Comparison of ENCODE assay signal across 26 mouse cellular contexts in genomic region chr17:87287197-87287777, GRCm38 (mm10). TPM values are rescaled to one million over a fixed set of nuclear protein-coding genes. Genes with fewer than 3 reads are reported as not detected.
DNase-seq lines count a peak whose midpoint lies in the region; ATAC-seq and TF ChIP-seq lines count a peak whose summit lies in the region.
"Had no signal": no experiment of that assay in that cellular context is flagged by ENCODE, and none has a peak within 500 bp of the region (broad histone marks: within the 10 kb centered on the region; RNA-seq: fewer than 3 reads in every experiment).

No protein-coding gene starts in this region.

- no peak for DNase-seq in liver, adult 2 months (ENCODE audit: extremely low read depth, low read depth, low spot score)
- no peak for DNase-seq in liver, postnatal 0 days
- peak; percentile 44 to 51 for DNase-seq in thymus, postnatal 36 days
- no peak for DNase-seq in left cerebral cortex, adult 11 months (ENCODE audit: low spot score)
- DNase-seq in ovary, postnatal 36 days (ENCODE audit: low spot score), result no peak
- DNase-seq: adrenal gland, postnatal 36 days; B cell, adult 2 months; cerebellum, adult 11 months; cerebellum, postnatal 10 days; gastrocnemius, postnatal 25 days; heart, adult 2 months; heart, postnatal 36 days; lung, postnatal 4 days; midbrain, embryonic 14.5 days; right cerebral cortex, adult 18-20 months; right cerebral cortex, postnatal 4 days had no signal

- TF ChIP-seq CTCF in liver, adult 2 months (IDR thresholded peaks at IDR 0.05; ENCODE audit: low read depth, low read length), result no peak
- no peak for TF ChIP-seq CTCF in liver, postnatal 0 days (IDR thresholded peaks at IDR 0.05; ENCODE audit: low read depth)

- H3K4me2 ChIP-seq in liver, postnatal 0 days (ENCODE audit: low read depth, low read length), result no peak overlapping the region
- H3K4me2 ChIP-seq in kidney, embryonic 16.5 days (replicated peaks; ENCODE audit: low read depth, low read length), result no peak overlapping the region
- H3K4me2 ChIP-seq in stomach, embryonic 16.5 days (ENCODE audit: low read depth, low read length), result no peak overlapping the region; the same call in 1 of the 2 replicates
- H3K4me2 ChIP-seq: hindbrain, embryonic 13.5 days; lung, embryonic 15.5 days had no signal

- peaks cover 60% of the 10 kb centered on the region for H3K4me1 ChIP-seq in liver, adult 2 months (ENCODE audit: control insufficient read depth, insufficient read depth, low read length)
- peaks cover 55% of the 10 kb centered on the region for H3K4me1 ChIP-seq in liver, postnatal 0 days (ENCODE audit: insufficient read depth)
- peaks cover 18% of the 10 kb centered on the region; the same call in 1 of the 2 replicates for H3K4me1 ChIP-seq in kidney, embryonic 16.5 days (ENCODE audit: insufficient read depth, low read length)
- peaks cover 3% of the 10 kb centered on the region; the same call in 1 of the 2 replicates for H3K4me1 ChIP-seq in stomach, embryonic 16.5 days (ENCODE audit: control insufficient read depth, insufficient read depth, low read length)

- H3K27me3 ChIP-seq in liver, adult 2 months (ENCODE audit: control insufficient read depth, insufficient read depth, low read length), result no peaks in the 10 kb centered on the region
- no peaks in the 10 kb centered on the region for H3K27me3 ChIP-seq in liver, postnatal 0 days (ENCODE audit: insufficient read depth, low read length)
- H3K27me3 ChIP-seq in kidney, embryonic 16.5 days (ENCODE audit: insufficient read depth, low read length), result peaks cover 14% of the 10 kb centered on the region; the same call in 1 of the 2 replicates
- H3K27me3 ChIP-seq in stomach, embryonic 16.5 days (ENCODE audit: control insufficient read depth, insufficient read depth, low read length), result no peaks in the 10 kb centered on the region
- H3K27me3 ChIP-seq: CH12.LX, Patski had no signal

- H3K79me2 ChIP-seq in liver, adult 2 months (ENCODE audit: control insufficient read depth, insufficient read depth, low read length), result peaks cover 26% of the 10 kb centered on the region; the same call in 1 of the 2 replicates

- whole genome bisulfite sequencing in liver, adult 2 months, result 69% methylated on average over 8 of the region's 8 CpGs
- WGBS in liver, postnatal 0 days (ENCODE audit: insufficient replicate concordance), result 71% methylated on average over 8 of the region's 8 CpGs
- 74% methylated on average over 8 of the region's 8 CpGs for WGBS in kidney, embryonic 16.5 days
- WGBS in stomach, embryonic 16.5 days, result 67% methylated on average over 8 of the region's 8 CpGs

- no peaks in the 10 kb centered on the region for H3K9me3 ChIP-seq in liver, postnatal 0 days (ENCODE audit: low read length)
- H3K9me3 ChIP-seq in kidney, embryonic 16.5 days (ENCODE audit: low read length), result no peaks in the 10 kb centered on the region
- no peaks in the 10 kb centered on the region for H3K9me3 ChIP-seq in stomach, embryonic 16.5 days (replicated peaks; ENCODE audit: control insufficient read depth, low read length)
- H3K9me3 ChIP-seq: forebrain, embryonic 10.5 days; G1E; hindbrain, embryonic 13.5 days; lung, embryonic 15.5 days had no signal

- H3K27ac ChIP-seq in liver, adult 2 months (replicated peaks; ENCODE audit: insufficient read depth, low read depth, low read length), result peak overlapping the region; percentile 94
- no peak overlapping the region for H3K27ac ChIP-seq in liver, postnatal 0 days (ENCODE audit: low read depth)
- peak overlapping the region; percentile 11 for H3K27ac ChIP-seq in kidney, embryonic 16.5 days (ENCODE audit: low read length)
- H3K27ac ChIP-seq in stomach, embryonic 16.5 days (ENCODE audit: low read length), result peak overlapping the region; percentile 34; the same call in 1 of the 2 replicates
- H3K27ac ChIP-seq: forebrain, embryonic 10.5 days; heart, adult 2 months; hindbrain, embryonic 13.5 days; liver, embryonic 14.5 days; lung, embryonic 15.5 days had no signal

- no peak overlapping the region for H3K9ac ChIP-seq in liver, adult 2 months (ENCODE audit: low read depth, low read length)
- H3K9ac ChIP-seq in liver, postnatal 0 days (replicated peaks), result no peak overlapping the region
- H3K9ac ChIP-seq in kidney, embryonic 16.5 days (replicated peaks; ENCODE audit: low read length), result no peak overlapping the region
- no peak overlapping the region for H3K9ac ChIP-seq in stomach, embryonic 16.5 days (ENCODE audit: low read length)
- H3K9ac ChIP-seq: hindbrain, embryonic 13.5 days; liver, embryonic 14.5 days; lung, embryonic 15.5 days had no signal

- no peaks in the 10 kb centered on the region for H3K36me3 ChIP-seq in liver, adult 2 months (ENCODE audit: control insufficient read depth, insufficient read depth, low read length)
- no peaks in the 10 kb centered on the region; the same call in none of the 2 replicates for H3K36me3 ChIP-seq in liver, postnatal 0 days (replicated peaks; ENCODE audit: insufficient read depth, low read length)
- no peaks in the 10 kb centered on the region for H3K36me3 ChIP-seq in kidney, embryonic 16.5 days (ENCODE audit: insufficient read depth, low read length)
- H3K36me3 ChIP-seq in stomach, embryonic 16.5 days (ENCODE audit: control insufficient read depth, insufficient read depth, low read length), result no peaks in the 10 kb centered on the region
- H3K36me3 ChIP-seq: forebrain, embryonic 10.5 days; hindbrain, embryonic 13.5 days; lung, embryonic 15.5 days had no signal

- no peak for TF ChIP-seq POLR2A in liver, adult 2 months (IDR thresholded peaks at IDR 0.05; ENCODE audit: extremely low read depth, insufficient read depth, low read length)

- no peak for TF ChIP-seq EP300 in liver, postnatal 0 days (IDR thresholded peaks at IDR 0.05; ENCODE audit: low read depth)

- no peak overlapping the region for H3K4me3 ChIP-seq in liver, adult 2 months (ENCODE audit: insufficient read depth, low read depth, low read length)
- no peak overlapping the region for H3K4me3 ChIP-seq in liver, postnatal 0 days (ENCODE audit: low read depth, low read length)
- H3K4me3 ChIP-seq in kidney, embryonic 16.5 days (ENCODE audit: low read length), result no peak overlapping the region
- no peak overlapping the region for H3K4me3 ChIP-seq in stomach, embryonic 16.5 days (replicated peaks; ENCODE audit: low read length)
- H3K4me3 ChIP-seq: forebrain, embryonic 10.5 days; heart, adult 2 months; hindbrain, embryonic 13.5 days; lung, embryonic 15.5 days had no signal

- ATAC-seq in liver, postnatal 0 days, result no peak
- ATAC-seq in kidney, embryonic 16.5 days (ENCODE audit: low FRiP score, low TSS enrichment), result no peak
- no peak for ATAC-seq in stomach, embryonic 16.5 days (ENCODE audit: insufficient read depth, low FRiP score)
- ATAC-seq: inflammation-experienced regulatory T-cells, adult 6 months; Patski had no signal

RNA-seq across cellular contexts. Expression of gene Ttc7, which starts 4.6 kb away (rescaled TPM):
- 19.0 and 22.4 TPM in 2 replicates for total RNA-seq in liver, adult 2 months (2014; rRNA removed)
- polyA plus RNA-seq in liver, adult 2 months (2012; rRNA removed), result 36.5 and 37.8 TPM in 2 replicates
- polyA plus RNA-seq in liver, postnatal 0 days (2015; fragmentation: Nextera tagmentation; extraction: Ambion mirVana), result 10.1 and 12.1 TPM in 2 replicates
- 8.7 and 9.4 TPM in 2 replicates for polyA plus RNA-seq in kidney, embryonic 16.5 days (2015; fragmentation: Nextera tagmentation; extraction: Ambion mirVana)
- polyA plus RNA-seq in stomach, embryonic 16.5 days (2015; fragmentation: Nextera tagmentation; extraction: Ambion mirVana), result 10.7 and 11.1 TPM in 2 replicates

RNA-seq across cellular contexts. Expression of gene Mcfd2, which starts 21.6 kb away (rescaled TPM):
- 223 and 231 TPM in 2 replicates for total RNA-seq in liver, adult 2 months (2014; rRNA removed)
- 263 and 314 TPM in 2 replicates for polyA plus RNA-seq in liver, adult 2 months (2012; rRNA removed)
- polyA plus RNA-seq in liver, postnatal 0 days (2015; fragmentation: Nextera tagmentation; extraction: Ambion mirVana), result 139 and 148 TPM in 2 replicates
- 132 and 151 TPM in 2 replicates for polyA plus RNA-seq in kidney, embryonic 16.5 days (2015; fragmentation: Nextera tagmentation; extraction: Ambion mirVana)
- 132 and 136 TPM in 2 replicates for polyA plus RNA-seq in stomach, embryonic 16.5 days (2015; fragmentation: Nextera tagmentation; extraction: Ambion mirVana)

Comparison
In these comparisons a context has a peak if more than half of its experiments do, and no peak if none do; other contexts are left out.
1. DNase-seq: peak in thymus, postnatal 36 days (2 of 2); none in liver, adult 2 months (single experiment), liver, postnatal 0 days (single experiment), left cerebral cortex, adult 11 months (single experiment) and ovary, postnatal 36 days (single experiment).